Mouse (Mus musculus): ENCODE data around the gene Dner. TPM values are rescaled to one million over a fixed set of nuclear protein-coding genes. Genes with fewer than 3 reads are reported as not detected.
A peak's percentile ranks its signal among the peaks of the same experiment; 100 is the strongest.

The Dner gene
- polyA plus RNA-seq, 1 experiment from 2014 or later, result 0.89 TPM

DNA sequence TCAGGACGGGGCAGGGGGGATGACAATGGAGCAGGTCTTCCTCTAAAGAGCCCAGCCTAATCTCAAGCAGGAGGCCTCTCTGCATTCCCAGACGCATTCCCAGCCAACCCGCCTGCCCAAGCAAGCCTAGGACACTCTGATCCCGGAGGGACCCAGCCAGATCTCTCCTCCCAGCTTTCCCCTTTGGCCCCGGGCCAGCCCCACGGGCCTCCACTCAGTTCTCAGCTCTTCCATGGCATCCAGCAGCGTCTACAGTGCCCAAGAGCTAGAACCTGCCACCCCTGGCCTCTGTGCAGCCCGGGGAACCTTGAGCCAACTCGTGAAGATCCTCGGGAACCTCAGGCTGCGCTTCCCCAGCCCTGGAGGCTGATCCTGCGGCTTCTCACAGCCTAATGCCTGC is 291.1 kb downstream of the Dner start:
- no peak overlapping the region for H3K4me3 ChIP-seq (ENCODE audit: low read depth, low read length)
- H3K4me2 ChIP-seq, result no peak overlapping the region
- WGBS, result 36% methylated on average over 12 of the region's 12 CpGs
- H3K27ac ChIP-seq (ENCODE audit: low read depth), result no peak overlapping the region
- DNase-seq, result peak; percentile 48
- peaks cover 12% of the 10 kb centered on the region for H3K4me1 ChIP-seq (ENCODE audit: insufficient read depth)
- H3K36me3 ChIP-seq (ENCODE audit: insufficient read depth), result no peaks in the 10 kb centered on the region
- H3K9me3 ChIP-seq (ENCODE audit: low read depth, low read length), result no peaks in the 10 kb centered on the region
- H3K27me3 ChIP-seq (ENCODE audit: insufficient read depth, low read length), result no peaks in the 10 kb centered on the region; the same call in 1 of the 2 replicates
- TF ChIP-seq CTCF (IDR thresholded peaks at IDR 0.05; ENCODE audit: low read depth), result no peak
- no peak overlapping the region for H3K9ac ChIP-seq
- peak; percentile 64; the same call in 1 of the 2 replicates for ATAC-seq (ENCODE audit: insufficient read depth)

- Histone ChIP-seq H3K27ac (ENCODE audit: low read depth) (peak overlapping the region; percentile 36; the same call in 1 of the 2 replicates), H3K4me1 (ENCODE audit: insufficient read depth) (peaks cover 12% of the 10 kb centered on the region), H3K9ac (no peak overlapping the region), H3K4me2 (no peak overlapping the region), H3K9me3 (ENCODE audit: low read depth, low read length) (no peaks in the 10 kb centered on the region), H3K27me3 (ENCODE audit: insufficient read depth, low read length) (no peaks in the 10 kb centered on the region), H3K36me3 (ENCODE audit: insufficient read depth) (no peaks in the 10 kb centered on the region), H3K4me3 (ENCODE audit: low read depth, low read length) (no peak overlapping the region)
- TF ChIP-seq CTCF (IDR thresholded peaks at IDR 0.05; ENCODE audit: low read depth), result no peak
- DNase-seq (no peak), ATAC-seq (ENCODE audit: insufficient read depth) (no peak)
- 24% methylated on average over 1 of the region's 1 CpGs for WGBS
Measured at GRCm38 (mm10) chr1:84402154-84402553, 293.9 kb downstream of the Dner start.

DNA sequence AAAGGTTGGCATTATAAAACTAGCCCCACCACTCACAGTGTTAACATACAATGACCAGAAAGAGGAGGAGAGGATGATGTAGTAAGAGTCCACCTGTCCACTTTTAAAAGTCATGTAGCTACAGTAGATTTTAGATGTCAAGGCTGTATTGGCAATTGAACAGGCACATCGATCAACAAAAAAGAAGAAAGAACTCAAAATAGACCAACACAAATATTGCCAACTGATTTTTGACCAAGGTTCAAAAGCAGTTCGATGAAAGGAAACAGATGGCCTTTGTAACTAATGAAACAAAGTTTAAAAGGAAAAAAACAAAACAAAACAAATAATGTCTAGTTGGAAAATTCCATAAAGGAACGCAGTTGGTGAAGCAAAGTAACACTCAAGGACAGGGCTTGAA is 296.4 kb downstream of the Dner start:
- H3K9me3 ChIP-seq (ENCODE audit: low read depth, low read length), result no peaks in the 10 kb centered on the region
- H3K4me3 ChIP-seq (ENCODE audit: low read depth, low read length), result no peak overlapping the region
- H3K4me1 ChIP-seq (ENCODE audit: insufficient read depth), result peaks cover 8% of the 10 kb centered on the region
- no peak for TF ChIP-seq CTCF (IDR thresholded peaks at IDR 0.05; ENCODE audit: low read depth)
- H3K9ac ChIP-seq, result no peak overlapping the region
- no peak for ATAC-seq (ENCODE audit: insufficient read depth)
- H3K27me3 ChIP-seq (ENCODE audit: insufficient read depth, low read length), result no peaks in the 10 kb centered on the region
- WGBS, result 69% methylated on average over 3 of the region's 3 CpGs
- H3K27ac ChIP-seq (ENCODE audit: low read depth), result no peak overlapping the region
- DNase-seq, result no peak
- no peaks in the 10 kb centered on the region for H3K36me3 ChIP-seq (ENCODE audit: insufficient read depth)
- no peak overlapping the region for H3K4me2 ChIP-seq

DNA sequence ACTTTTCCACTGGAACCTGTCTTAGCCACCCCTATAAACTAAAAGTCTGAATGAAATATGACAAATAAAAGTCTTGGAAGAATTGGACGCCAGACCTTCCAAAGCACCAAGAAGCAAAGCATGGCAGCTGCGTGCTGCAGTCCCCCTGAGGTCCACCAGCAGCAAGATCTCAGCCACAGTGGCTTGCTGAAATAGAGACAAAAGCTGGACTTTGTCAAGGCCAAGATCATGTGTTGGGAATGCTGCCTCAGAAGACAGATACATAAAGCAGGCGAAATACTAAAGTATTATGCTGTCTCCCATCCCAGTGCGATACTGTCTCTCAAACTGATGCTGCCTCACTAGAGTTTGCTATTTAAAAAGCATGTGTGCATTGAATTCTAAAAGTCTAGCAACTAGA is 296.9 kb downstream of the Dner start:
- DNase-seq (no peak), ATAC-seq (ENCODE audit: insufficient read depth) (no peak)
- Histone ChIP-seq H3K4me1 (ENCODE audit: insufficient read depth) (peaks cover 5% of the 10 kb centered on the region; the same call in 1 of the 2 replicates), H3K27me3 (ENCODE audit: insufficient read depth, low read length) (no peaks in the 10 kb centered on the region), H3K4me2 (no peak overlapping the region), H3K4me3 (ENCODE audit: low read depth, low read length) (no peak overlapping the region), H3K9ac (no peak overlapping the region), H3K36me3 (ENCODE audit: insufficient read depth) (no peaks in the 10 kb centered on the region), H3K27ac (ENCODE audit: low read depth) (no peak overlapping the region), H3K9me3 (ENCODE audit: low read depth, low read length) (no peaks in the 10 kb centered on the region)
- WGBS, result 75% methylated on average over 4 of the region's 4 CpGs
- TF ChIP-seq CTCF (IDR thresholded peaks at IDR 0.05; ENCODE audit: low read depth), result no peak

DNA sequence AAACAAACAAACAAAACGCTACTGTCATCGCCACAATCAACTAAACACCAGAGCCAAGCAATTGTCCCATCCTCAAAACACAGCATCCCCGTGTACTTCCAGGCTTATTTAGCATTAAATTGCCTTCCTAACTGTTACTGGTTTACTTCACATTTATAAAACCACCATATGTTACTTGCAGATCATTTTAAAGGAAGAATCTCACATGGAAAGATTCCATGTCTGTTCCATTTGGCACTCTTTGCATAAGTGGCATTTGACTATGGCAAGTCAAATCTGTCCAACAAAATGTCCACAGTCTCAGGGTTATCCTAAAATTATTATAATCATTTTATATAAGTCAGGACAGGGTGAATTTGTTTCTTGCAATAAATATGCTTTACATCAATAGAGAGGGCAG is 299.2 kb downstream of the Dner start:
- Histone ChIP-seq H3K4me1 (ENCODE audit: insufficient read depth) (no peaks in the 10 kb centered on the region; the same call in 1 of the 2 replicates), H3K4me2 (no peak overlapping the region), H3K27me3 (ENCODE audit: insufficient read depth, low read length) (no peaks in the 10 kb centered on the region), H3K9me3 (ENCODE audit: low read depth, low read length) (no peaks in the 10 kb centered on the region), H3K36me3 (ENCODE audit: insufficient read depth) (no peaks in the 10 kb centered on the region), H3K27ac (ENCODE audit: low read depth) (no peak overlapping the region), H3K4me3 (ENCODE audit: low read depth, low read length) (no peak overlapping the region), H3K9ac (no peak overlapping the region)
- ATAC-seq (ENCODE audit: insufficient read depth), result no peak
- no peak for TF ChIP-seq CTCF (IDR thresholded peaks at IDR 0.05; ENCODE audit: low read depth)
- DNase-seq, result no peak
- WGBS, result 50% methylated on average over 3 of the region's 3 CpGs

- Histone ChIP-seq H3K9ac (no peak overlapping the region), H3K36me3 (ENCODE audit: insufficient read depth) (no peaks in the 10 kb centered on the region), H3K4me2 (no peak overlapping the region), H3K27ac (ENCODE audit: low read depth) (0 out of 2 replicates have a peak overlapping the region, but pooled peaks have one; percentile 64), H3K4me3 (ENCODE audit: low read depth, low read length) (no peak overlapping the region), H3K9me3 (ENCODE audit: low read depth, low read length) (no peaks in the 10 kb centered on the region), H3K4me1 (ENCODE audit: insufficient read depth) (no peaks in the 10 kb centered on the region; the same call in 1 of the 2 replicates), H3K27me3 (ENCODE audit: insufficient read depth, low read length) (no peaks in the 10 kb centered on the region)
- ATAC-seq (ENCODE audit: insufficient read depth) (peak; percentile 54; the same call in 1 of the 2 replicates), DNase-seq (peak; percentile 43)
- no peak for TF ChIP-seq CTCF (IDR thresholded peaks at IDR 0.05; ENCODE audit: low read depth)
- 63% methylated on average over 8 of the region's 8 CpGs for WGBS
Measured at GRCm38 (mm10) chr1:84395928-84396327, 300.1 kb downstream of the Dner start.

GRCm38 (mm10) chr1:84390961-84391360 is 305.1 kb downstream of the Dner start:
- H3K27me3 ChIP-seq (ENCODE audit: insufficient read depth, low read length), result no peaks in the 10 kb centered on the region
- DNase-seq, result no peak
- ATAC-seq (ENCODE audit: insufficient read depth), result no peak
- peaks cover 4% of the 10 kb centered on the region; the same call in 1 of the 2 replicates for H3K4me1 ChIP-seq (ENCODE audit: insufficient read depth)
- H3K9ac ChIP-seq, result no peak overlapping the region
- no peaks in the 10 kb centered on the region for H3K36me3 ChIP-seq (ENCODE audit: insufficient read depth)
- H3K4me3 ChIP-seq (ENCODE audit: low read depth, low read length), result no peak overlapping the region
- H3K9me3 ChIP-seq (ENCODE audit: low read depth, low read length), result no peaks in the 10 kb centered on the region
- H3K27ac ChIP-seq (ENCODE audit: low read depth), result no peak overlapping the region
- no peak for TF ChIP-seq CTCF (IDR thresholded peaks at IDR 0.05; ENCODE audit: low read depth)
- H3K4me2 ChIP-seq, result no peak overlapping the region
- 78% methylated on average over 4 of the region's 4 CpGs for WGBS

All from lung, embryonic 14.5 days (tissue).